Mouse (Mus musculus) left cerebral cortex, adult 9 months (tissue): ENCODE measurements around the gene Rai1.
A peak's percentile ranks its signal among the peaks of the same experiment; 100 is the strongest.

Experiments used
- DNase-seq, 2 experiments: peaks; one replicate each; pipeline ENCODE4 v3.0.0; 2022; ENCODE audit warnings: low spot score in 2 of 2

Gene Rai1

DNA sequence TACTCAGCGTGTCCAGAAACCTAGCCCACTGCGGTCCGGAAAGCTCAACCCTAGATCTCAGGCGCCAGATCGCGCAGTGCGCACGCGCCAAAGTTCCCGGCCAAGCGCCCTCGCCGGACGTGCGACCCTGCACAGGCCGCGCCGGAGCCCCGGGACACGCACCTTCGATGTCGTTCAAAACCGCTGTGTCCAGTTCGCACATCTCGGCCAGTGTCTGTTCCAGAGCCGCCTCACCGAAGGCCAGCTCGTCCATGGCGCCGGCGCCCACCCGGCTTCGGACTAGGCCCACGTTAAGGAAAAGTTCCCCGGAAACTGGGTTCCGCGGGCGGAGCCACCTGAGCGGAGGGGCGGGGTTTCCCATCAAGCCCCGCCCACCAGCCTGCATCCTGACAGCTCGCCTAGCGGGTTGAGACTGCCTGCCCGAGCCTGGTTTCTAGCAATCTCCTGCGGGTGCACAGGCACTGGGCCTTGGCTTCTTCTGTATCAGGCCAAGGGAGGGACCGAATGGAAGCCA, 115.5 kb downstream of the Rai1 start:
- peak; percentile 44 to 89 for DNase-seq

GRCm38 (mm10) chr11:60221425-60221824, 116.6 kb downstream of the Rai1 start:
- no peak for DNase-seq

- no peak for DNase-seq
These were observed 117.3 kb downstream of the Rai1 start for GRCm38 (mm10) chr11:60222085-60222468.

DNA sequence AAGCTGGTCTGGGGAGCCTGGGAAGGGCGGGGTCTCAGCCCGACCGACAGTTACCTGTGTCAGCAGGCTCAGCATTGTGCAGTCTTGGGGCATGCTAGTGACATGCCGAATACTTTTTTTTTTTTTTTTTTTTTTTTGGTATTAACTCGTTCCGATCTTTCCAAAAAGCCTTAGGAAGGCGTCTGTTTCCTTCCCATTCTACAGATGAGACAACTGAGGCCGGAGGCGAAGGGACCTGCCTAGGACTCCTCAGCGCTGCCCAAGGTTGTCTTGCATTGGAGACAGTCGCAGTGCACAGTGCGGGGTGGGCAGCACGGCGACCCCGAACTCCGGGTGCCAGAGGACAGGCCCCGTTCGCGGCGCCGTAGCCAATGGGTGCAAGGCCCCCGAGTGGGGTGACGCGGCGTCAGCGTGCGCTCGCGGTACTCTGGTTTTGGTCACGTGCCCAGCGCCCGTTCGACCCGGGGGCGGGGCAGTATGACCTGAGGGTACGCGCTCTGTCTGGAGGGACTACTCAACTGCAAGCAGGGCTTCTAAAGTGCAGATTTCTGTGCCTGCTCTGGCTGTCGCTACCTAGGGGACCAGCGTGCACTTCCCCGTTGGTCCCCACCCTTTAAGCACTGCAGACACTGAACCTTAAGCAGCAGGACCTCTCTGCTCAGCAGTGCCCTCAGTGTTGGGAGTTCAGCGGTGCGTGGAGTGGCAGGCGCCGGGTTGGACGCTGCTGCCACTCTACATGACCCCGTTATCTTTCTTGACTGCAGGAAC, 117.8 kb downstream of the Rai1 start, which contains the start of gene Srebf1:
Srebf1 (minus strand) TSS at position 113 of the 768 bp plus-strand sequence.
- DNase-seq = peak; percentile 59 to 75

DNA sequence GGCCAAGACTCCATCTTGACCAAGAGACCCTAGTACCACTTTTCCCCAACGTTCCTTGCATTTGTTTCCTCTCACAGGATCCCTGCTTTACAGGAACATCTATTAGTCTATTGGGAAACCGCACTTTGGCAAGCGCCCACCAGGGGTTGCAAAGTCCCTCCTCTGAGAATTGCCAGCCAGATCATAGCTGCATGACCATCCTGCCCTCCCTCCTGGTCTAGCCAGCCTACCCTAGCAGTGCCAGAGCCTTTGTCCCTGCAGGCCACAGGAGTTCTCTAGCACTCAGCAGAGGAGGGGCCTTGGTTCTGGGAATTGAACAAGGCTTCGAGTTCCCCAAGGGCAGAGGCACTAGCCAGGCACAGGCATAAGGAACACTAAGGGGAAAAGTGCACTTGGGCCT, 119.9 kb downstream of the Rai1 start:
- no peak for DNase-seq

GRCm38 (mm10) chr11:60225874-60226273, 121.1 kb downstream of the Rai1 start:
- no peak for DNase-seq

DNA sequence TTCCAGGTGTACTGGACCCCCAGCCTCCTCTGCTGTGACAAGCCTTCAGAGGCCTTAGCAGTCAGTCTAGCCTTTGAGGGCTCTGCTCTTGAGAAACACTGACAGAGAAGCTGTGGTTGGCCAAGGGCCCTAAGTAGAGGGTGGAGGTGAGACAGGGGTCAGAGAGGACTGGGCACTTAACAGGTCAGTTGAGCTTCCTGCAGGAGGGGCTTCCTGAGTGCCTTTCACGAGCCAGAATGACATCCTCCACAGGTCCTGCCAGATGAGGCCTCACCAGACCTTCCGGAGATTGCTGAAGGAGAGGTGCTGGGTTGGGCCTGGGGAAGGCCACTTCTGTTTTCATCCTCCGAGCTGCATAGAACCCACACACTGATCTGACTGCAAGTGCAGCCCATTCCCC, 123.7 kb downstream of the Rai1 start:
- DNase-seq = no peak

DNA sequence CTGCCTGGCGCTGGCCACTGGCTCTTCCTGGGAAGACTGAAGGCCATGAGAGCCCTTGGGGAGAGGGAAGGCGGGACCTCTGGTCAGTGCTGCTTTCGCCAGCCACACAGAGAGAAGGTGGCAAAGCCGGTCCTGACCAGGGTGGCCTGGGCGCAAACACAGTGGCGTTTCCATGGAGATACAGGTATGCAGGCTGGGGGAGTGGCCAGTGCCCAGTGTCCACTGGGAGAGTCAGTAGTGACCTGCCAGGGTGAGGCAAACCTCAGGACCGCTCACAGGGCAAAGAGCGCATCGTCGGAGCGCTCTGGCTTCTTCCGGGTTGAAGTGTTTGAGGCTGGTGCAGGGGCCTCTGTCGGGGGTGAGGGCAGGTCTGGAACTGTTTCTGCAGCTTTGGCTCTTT, 125.0 kb downstream of the Rai1 start:
- no peak for DNase-seq

GRCm38 (mm10) chr11:60230512-60230911, 125.7 kb downstream of the Rai1 start:
- no peak for DNase-seq

- no peak for DNase-seq
These were observed 126.5 kb downstream of the Rai1 start for GRCm38 (mm10) chr11:60231326-60231725.

DNA sequence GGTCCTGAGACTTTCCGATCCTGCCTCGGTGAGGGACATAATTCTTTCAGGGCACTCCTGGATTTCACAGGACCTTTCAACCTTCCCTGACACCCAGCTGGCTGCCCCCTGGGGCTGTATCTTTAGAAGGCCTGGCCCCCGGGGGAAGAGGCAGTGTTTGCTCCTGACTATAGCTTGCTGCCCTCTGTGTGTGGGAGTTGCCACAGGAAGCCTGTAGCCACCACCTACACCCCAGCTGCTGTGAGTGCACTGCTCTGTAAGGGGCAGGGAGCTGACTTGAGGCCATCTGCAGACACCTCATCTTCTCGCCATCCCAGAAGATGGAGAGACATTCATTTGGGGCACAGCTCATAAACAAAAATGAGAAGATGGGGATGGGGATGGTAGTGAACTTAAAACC, 127.1 kb downstream of the Rai1 start:
- no peak for DNase-seq

DNA sequence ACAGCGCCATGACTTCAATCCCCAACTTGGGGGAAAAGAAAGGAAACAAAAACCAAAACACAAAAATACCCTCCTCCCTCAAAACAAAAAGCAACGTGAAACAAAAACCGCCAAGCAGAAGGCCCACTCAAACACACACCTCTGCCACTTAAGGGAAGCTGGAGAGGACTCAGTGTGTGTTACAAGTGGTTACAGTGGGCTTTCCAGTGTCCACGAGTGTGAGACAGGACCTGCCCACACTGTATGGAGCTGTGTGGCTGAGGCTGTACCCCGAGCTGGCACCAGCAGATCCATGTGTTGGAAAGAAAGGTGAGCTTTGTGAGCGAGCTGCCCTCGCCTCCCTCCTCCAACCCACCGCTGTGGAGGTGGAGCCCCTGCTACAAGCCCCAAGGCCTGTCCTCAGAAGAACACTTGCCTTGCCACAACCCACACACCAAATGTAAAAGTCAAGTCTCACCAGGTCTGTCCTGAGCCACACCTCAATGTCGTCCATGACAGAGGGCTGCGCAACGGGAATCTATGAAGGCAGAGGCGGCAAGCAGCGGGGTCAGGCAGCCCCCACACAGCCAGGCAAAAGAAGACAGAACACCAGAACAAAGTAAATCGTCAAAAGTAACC, 127.7 kb downstream of the Rai1 start:
- DNase-seq = no peak

DNA sequence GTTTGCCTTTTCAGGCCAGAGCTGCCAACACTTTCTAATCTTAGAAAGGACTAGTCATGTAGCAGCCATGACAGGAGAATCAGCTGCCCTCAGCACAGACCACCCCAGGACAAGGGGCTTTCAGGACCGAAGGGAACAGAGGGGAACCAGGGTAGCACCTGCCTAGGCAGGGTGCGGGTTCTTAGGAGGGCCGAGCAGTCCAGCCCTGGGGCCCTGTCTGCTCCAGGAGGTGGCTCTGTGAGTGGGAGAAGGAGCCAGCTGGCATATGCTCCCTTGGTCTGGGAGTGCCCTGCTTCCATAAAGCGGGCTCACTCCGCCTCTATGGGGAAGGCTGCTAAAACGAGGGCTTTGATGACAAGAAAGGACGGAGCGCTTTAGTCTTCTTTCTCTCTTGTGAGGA, 128.4 kb downstream of the Rai1 start:
- DNase-seq = peak in 1 of 2 experiments; percentile 40

GRCm38 (mm10) chr11:60235351-60235750, 130.5 kb downstream of the Rai1 start:
- no peak for DNase-seq

- DNase-seq = no peak
These were observed 135.7 kb downstream of the Rai1 start for GRCm38 (mm10) chr11:60240509-60240908.

- no peak for DNase-seq
These were observed 139.8 kb downstream of the Rai1 start for GRCm38 (mm10) chr11:60244503-60245143.

DNA sequence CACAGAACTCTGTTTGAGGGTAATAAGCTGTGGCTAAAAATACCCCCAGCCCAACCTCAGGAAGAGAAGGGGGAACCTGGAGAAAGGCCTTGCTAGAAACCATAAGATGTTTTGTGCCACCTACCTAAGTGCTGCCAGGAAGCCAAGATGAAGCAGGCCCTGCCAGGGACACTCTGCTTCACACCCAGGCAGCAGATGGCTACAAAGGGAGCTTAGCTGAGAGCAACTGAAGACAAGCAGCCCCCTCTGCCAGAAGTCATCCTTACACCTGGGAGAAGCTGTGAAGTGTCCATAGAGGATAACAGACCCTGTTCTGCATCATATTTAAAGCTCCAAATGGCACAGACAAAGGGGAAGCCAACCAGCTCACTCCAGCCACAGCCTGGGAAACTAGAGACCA, 141.3 kb downstream of the Rai1 start:
- peak in 1 of 2 experiments; percentile 72 for DNase-seq

DNA sequence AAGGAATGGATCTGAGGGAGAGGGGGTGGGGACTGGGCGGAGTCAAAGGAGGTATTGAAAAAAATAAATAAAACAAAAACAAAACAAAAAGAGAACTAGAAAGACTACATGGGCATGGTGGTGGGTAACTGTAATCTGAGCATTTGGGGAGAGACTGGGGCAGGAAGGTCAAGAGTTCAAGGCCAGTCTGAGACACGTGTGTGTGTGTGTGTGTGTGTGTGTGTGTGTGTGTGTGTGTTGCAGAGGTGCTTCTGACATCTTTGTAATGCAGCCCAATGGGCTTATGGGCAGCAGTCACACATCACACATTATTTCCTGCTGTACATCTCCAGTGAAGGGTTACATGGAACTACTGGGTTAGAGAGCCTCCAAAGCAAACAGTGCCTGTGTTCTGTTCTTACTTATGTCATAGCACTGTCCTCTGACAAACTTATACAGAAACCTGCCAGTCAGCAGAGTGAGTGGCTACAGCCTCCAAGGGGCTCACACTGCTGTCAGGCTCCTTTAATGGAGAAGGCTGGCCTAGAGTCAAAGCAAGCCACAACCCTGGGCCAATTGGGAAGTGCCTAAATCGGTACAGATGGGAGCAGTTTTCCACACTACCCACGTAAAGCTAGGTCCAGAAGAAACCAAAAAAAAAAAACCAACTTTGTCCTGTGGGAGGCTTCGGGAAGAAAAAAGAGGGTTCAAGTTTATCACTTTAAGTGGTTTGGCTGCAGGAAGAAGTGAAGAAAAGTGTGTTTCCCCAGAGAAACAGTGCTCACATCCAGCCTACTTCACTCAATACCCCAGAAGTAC, 143.1 kb downstream of the Rai1 start:
- DNase-seq = peak in 1 of 2 experiments; percentile 44
